Mouse (Mus musculus): Measurements from ENCODE around the gene Poldip3.

GRCm38 (mm10) chr15:83121709-83122565, 27.2 kb downstream of the Poldip3 start:
- TF ChIP-seq CTCF (IDR thresholded peaks at IDR 0.05; ENCODE audit: control insufficient read depth, insufficient read depth, low read length) (no peak), POLR2A (IDR thresholded peaks at IDR 0.05; ENCODE audit: borderline replicate concordance, control insufficient read depth, low read depth, low read length) (no peak)
